Mouse (Mus musculus) liver, embryonic 14.5 days (tissue): ENCODE results near the gene Stxbp5. TPM values are rescaled to one million over a fixed set of nuclear protein-coding genes. Genes with fewer than 3 reads are reported as not detected.

Experiments
- ATAC-seq: fragments of 200-750 bp; cut with Nextera tagmentation; 2 replicates; pipeline ENCODE4 v1.8.0; 2017; ENCODE audit warnings: moderate number of reproducible peaks, mild to moderate bottlenecking, moderate library complexity; ENCODE audit not compliant: insufficient read depth
- DNase-seq, 3 experiments: peaks; one replicate each; pipeline ENCODE4 v3.0.0-alpha.2; 2012 to 2013; ENCODE audit warnings: low read depth in 3 of 3, low spot score in 3 of 3
- H3K27ac ChIP-seq: fragments of 300-500 bp; sonication (generic); 2 replicates; pipeline ENCODE4 v1.5.1; 2014; ENCODE audit warnings: moderate library complexity, mild to moderate bottlenecking, control low read depth, inconsistent platforms
- H3K27me3 ChIP-seq: fragments of 300-500 bp; sonication (generic); 2 replicates; pipeline ENCODE4 v1.6.1; 2014; ENCODE audit warnings: mild to moderate bottlenecking, low read length, moderate library complexity; ENCODE audit not compliant: control insufficient read depth, insufficient read depth
- H3K36me3 ChIP-seq: fragments of 300-500 bp; sonication (generic); replicated peaks from 2 replicates; pipeline ENCODE4 v1.6.1; 2014; ENCODE audit warnings: low read depth; ENCODE audit not compliant: control insufficient read depth, insufficient read depth
- H3K4me1 ChIP-seq, 2 experiments: fragments of 200-500 bp in 1 of 2; fragments of 300-500 bp in 1 of 2; sonication (generic) in 1 of 2; replicated peaks; 2 replicates each; pipeline ENCODE4 v1.6.1; 2012 to 2014; ENCODE audit warnings: antibody characterized with exemption in 1 of 2, inconsistent platforms in 1 of 2, low read length in 1 of 2; ENCODE audit not compliant: control insufficient read depth in 2 of 2, insufficient read depth in 2 of 2
- H3K4me2 ChIP-seq: fragments of 300-500 bp; sonication (generic); 2 replicates; pipeline ENCODE4 v1.6.1; 2014; ENCODE audit warnings: low read depth, mild to moderate bottlenecking, control low read depth, moderate library complexity
- H3K4me3 ChIP-seq, 2 experiments: fragments of 200-500 bp in 1 of 2; fragments of 300-500 bp in 1 of 2; sonication (generic) in 1 of 2; 2 replicates each; pipeline ENCODE4 v1.5.1; 2012 to 2014; ENCODE audit warnings: low read depth in 2 of 2, low read length in 2 of 2, mild to moderate bottlenecking in 2 of 2, control low read depth in 1 of 2, inconsistent platforms in 1 of 2, moderate library complexity in 1 of 2; ENCODE audit not compliant: insufficient read depth in 1 of 2
- H3K9ac ChIP-seq: fragments of 300-500 bp; sonication (generic); replicated peaks from 2 replicates; pipeline ENCODE4 v1.6.1; 2014; ENCODE audit warnings: mild to moderate bottlenecking, control low read depth, moderate library complexity
- H3K9me3 ChIP-seq: fragments of 300-500 bp; sonication (generic); 2 replicates; pipeline ENCODE4 v1.6.1; 2016; ENCODE audit warnings: low read length, mixed read lengths; ENCODE audit not compliant: control insufficient read depth
- CTCF ChIP-seq: IDR thresholded peaks from 2 replicates; pipeline ENCODE4 v1.5.1; 2016; ENCODE audit warnings: antibody characterized with exemption, low read depth, control low read depth
- EP300 ChIP-seq: IDR thresholded peaks from 2 replicates; pipeline ENCODE4 v1.6.1; 2016; ENCODE audit warnings: antibody characterized with exemption, low read depth
- WGBS: fragments of 180-500 bp; shearing (Covaris S2); extraction: QIAGEN DNeasy Blood & Tissue Kit; methylation state at CpG from one replicate; pipeline ENCODE4 v1.1.7; 2014; ENCODE audit not compliant: insufficient replicate concordance; 5-methylcytosine and 5-hydroxymethylcytosine counted together
- polyA plus RNA-seq, 2 experiments: library from polyadenylated mRNA; depleted of rRNA in 1 of 2; stranded (reverse) in 1 of 2; unstranded in 1 of 2; fragments of >200 nt; fragmentation: Nextera tagmentation in 1 of 2; extraction: Ambion mirVana in 1 of 2; gene quantifications; 2 replicates each; pipeline versions ENCODE4 v1.2.1 to v1.2.3; 2012 to 2014

Stxbp5 gene
- polyA plus RNA-seq, 2 experiments = 3.3 to 4.6 TPM

- no peak overlapping the region for H3K4me3 ChIP-seq
- DNase-seq = no peak
- no peaks in the 10 kb centered on the region for H3K36me3 ChIP-seq
- no peak for ATAC-seq
- H3K9me3 ChIP-seq = no peaks in the 10 kb centered on the region
- no peaks in the 10 kb centered on the region for H3K4me1 ChIP-seq
- no peak overlapping the region for H3K9ac ChIP-seq
- H3K27me3 ChIP-seq = no peaks in the 10 kb centered on the region
- whole genome bisulfite sequencing = 44% methylated on average over 5 of the region's 5 CpGs
- TF ChIP-seq EP300 = no peak
- no peak for TF ChIP-seq CTCF
- no peak overlapping the region for H3K4me2 ChIP-seq
- H3K27ac ChIP-seq = no peak overlapping the region
Measured at GRCm38 (mm10) chr10:9718086-9718485, 182.8 kb downstream of the Stxbp5 start.

Other genes with a start within 250 kb of the Stxbp5 start
- 0.36 and 0.41 TPM in 2 replicates for gene Samd5, start 225.9 kb downstream of the Stxbp5 start, polyA plus RNA-seq (2012; rRNA removed)
- gene Samd5, start 225.9 kb downstream of the Stxbp5 start, polyA plus RNA-seq (2014; fragmentation: Nextera tagmentation; extraction: Ambion mirVana) = 0.29 TPM in 2 replicates